Mouse (Mus musculus) embryonic facial prominence, embryonic 11.5 days (tissue): ENCODE measurements around the gene Slc35b3. TPM values are rescaled to one million over a fixed set of nuclear protein-coding genes. Genes with fewer than 3 reads are reported as not detected.

Experiments used
- ATAC-seq: fragments of 200-750 bp; cut with Nextera tagmentation; replicated peaks from 2 replicates; pipeline ENCODE4 v1.8.0; 2017; ENCODE audit warnings: low read depth; ENCODE audit not compliant: insufficient number of reproducible peaks, low FRiP score, low TSS enrichment
- DNase-seq: peaks from one replicate; pipeline ENCODE4 v3.0.0-alpha.2; 2015; ENCODE audit warnings: low spot score
- H3K27ac ChIP-seq: fragments of 300-500 bp; sonication (generic); replicated peaks from 2 replicates; pipeline ENCODE4 v1.5.1; 2014; ENCODE audit warnings: mild to moderate bottlenecking, low read depth, low read length, control low read depth
- H3K27me3 ChIP-seq: fragments of 300-500 bp; sonication (generic); 2 replicates; pipeline ENCODE4 v1.6.1; 2014; ENCODE audit warnings: mild to moderate bottlenecking, low read length, moderate library complexity, mixed read lengths; ENCODE audit not compliant: control insufficient read depth, insufficient read depth
- H3K36me3 ChIP-seq: fragments of 300-500 bp; sonication (generic); replicated peaks from 2 replicates; pipeline ENCODE4 v1.6.1; 2014; ENCODE audit warnings: low read depth, mild to moderate bottlenecking, low read length, moderate library complexity, mixed read lengths; ENCODE audit not compliant: control insufficient read depth, insufficient read depth
- H3K4me1 ChIP-seq: fragments of 300-500 bp; sonication (generic); 2 replicates; pipeline ENCODE4 v1.6.1; 2014; ENCODE audit warnings: low read length, mixed read lengths; ENCODE audit not compliant: control insufficient read depth, insufficient read depth
- H3K4me2 ChIP-seq: fragments of 300-500 bp; sonication (generic); 2 replicates; pipeline ENCODE4 v1.6.1; 2014; ENCODE audit warnings: low read depth, mild to moderate bottlenecking, control low read depth, low read length, moderate library complexity
- H3K4me3 ChIP-seq: fragments of 300-500 bp; sonication (generic); 2 replicates; pipeline ENCODE4 v1.5.1; 2014; ENCODE audit warnings: low read depth, low read length, control low read depth
- H3K9ac ChIP-seq: fragments of 300-500 bp; sonication (generic); replicated peaks from 2 replicates; pipeline ENCODE4 v1.6.1; 2014; ENCODE audit warnings: mild to moderate bottlenecking, control low read depth, low read length
- H3K9me3 ChIP-seq: fragments of 300-500 bp; sonication (generic); replicated peaks from 2 replicates; pipeline ENCODE4 v1.6.1; 2016; ENCODE audit warnings: mild to moderate bottlenecking, low read length, inconsistent platforms, mixed read lengths; ENCODE audit not compliant: control insufficient read depth
- WGBS: fragments of 180-500 bp; shearing (Covaris S2); extraction: QIAGEN DNeasy Blood & Tissue Kit; methylation state at CpG from one replicate; pipeline ENCODE4 v1.1.7; 2014; 5-methylcytosine and 5-hydroxymethylcytosine counted together
- polyA plus RNA-seq: library from polyadenylated mRNA; unstranded; fragments of >200 nt; fragmentation: Nextera tagmentation; extraction: Ambion mirVana; gene quantifications from 2 replicates; pipeline ENCODE4 v1.2.1, GENCODE M21; 2014

The Slc35b3 gene
- 30.6 and 35.1 TPM in 2 replicates for polyA plus RNA-seq

- H3K9me3 ChIP-seq = no peaks in the 10 kb centered on the region
- H3K9ac ChIP-seq = peak within 1 kb of the TSS; percentile 79
- H3K4me3 ChIP-seq = peak within 1 kb of the TSS; percentile 86
- H3K4me1 ChIP-seq = no peaks in the 10 kb centered on the region
- ATAC-seq (peak; percentile 97), DNase-seq (peak; percentile 87)
- peak within 1 kb of the TSS; percentile 42 for H3K4me2 ChIP-seq
- no peaks in the 10 kb centered on the region; the same call in 1 of the 2 replicates for H3K36me3 ChIP-seq
- 2% methylated on average over 64 of the region's 67 CpGs for WGBS
- no peaks in the 10 kb centered on the region for H3K27me3 ChIP-seq
- H3K27ac ChIP-seq = 0 out of 2 replicates have a peak within 1 kb of the TSS, but pooled peaks have one; percentile 17
Observed at GRCm38 (mm10) chr13:38960063-38961050, at the start of gene Slc35b3. Gene Slc35b3, minus strand, starts transcription at chr13:38960875.

- no peaks in the 10 kb centered on the region for H3K36me3 ChIP-seq
- no peak for ATAC-seq
- 82% methylated on average over 4 of the region's 4 CpGs for WGBS
- no peak overlapping the region for H3K4me3 ChIP-seq
- H3K4me1 ChIP-seq = no peaks in the 10 kb centered on the region
- no peak overlapping the region for H3K9ac ChIP-seq
- H3K27ac ChIP-seq = no peak overlapping the region
- DNase-seq = no peak
- H3K9me3 ChIP-seq = no peaks in the 10 kb centered on the region
- H3K4me2 ChIP-seq = no peak overlapping the region
- H3K27me3 ChIP-seq = no peaks in the 10 kb centered on the region
Observed at GRCm38 (mm10) chr13:39010280-39010679, 49.6 kb upstream of the Slc35b3 start.

GRCm38 (mm10) chr13:39003101-39003762, 42.6 kb upstream of the Slc35b3 start:
- Histone ChIP-seq H3K36me3 (no peaks in the 10 kb centered on the region), H3K27me3 (no peaks in the 10 kb centered on the region), H3K9ac (no peak overlapping the region), H3K9me3 (no peaks in the 10 kb centered on the region), H3K4me2 (no peak overlapping the region), H3K4me1 (no peaks in the 10 kb centered on the region), H3K4me3 (no peak overlapping the region), H3K27ac (no peak overlapping the region)
- DNase-seq (no peak), ATAC-seq (no peak)

- Histone ChIP-seq H3K4me1 (no peaks in the 10 kb centered on the region), H3K4me2 (no peak overlapping the region), H3K9ac (no peak overlapping the region), H3K9me3 (no peaks in the 10 kb centered on the region), H3K36me3 (no peaks in the 10 kb centered on the region), H3K27ac (no peak overlapping the region), H3K4me3 (no peak overlapping the region), H3K27me3 (no peaks in the 10 kb centered on the region)
- ATAC-seq = no peak
- DNase-seq = no peak
- WGBS = 61% methylated on average over 1 of the region's 1 CpGs
Observed at GRCm38 (mm10) chr13:39002424-39002823, 41.7 kb upstream of the Slc35b3 start.

GRCm38 (mm10) chr13:39001434-39001833, 40.8 kb upstream of the Slc35b3 start:
- DNase-seq = no peak
- H3K27ac ChIP-seq = no peak overlapping the region
- H3K36me3 ChIP-seq = no peaks in the 10 kb centered on the region
- H3K4me2 ChIP-seq = no peak overlapping the region
- no peaks in the 10 kb centered on the region for H3K27me3 ChIP-seq
- WGBS = 91% methylated on average over 11 of the region's 11 CpGs
- no peaks in the 10 kb centered on the region for H3K9me3 ChIP-seq
- no peak overlapping the region for H3K4me3 ChIP-seq
- ATAC-seq = no peak
- H3K9ac ChIP-seq = no peak overlapping the region
- H3K4me1 ChIP-seq = no peaks in the 10 kb centered on the region

- no peak overlapping the region for H3K9ac ChIP-seq
- H3K4me3 ChIP-seq = no peak overlapping the region
- 71% methylated on average over 9 of the region's 9 CpGs for WGBS
- no peaks in the 10 kb centered on the region for H3K27me3 ChIP-seq
- H3K4me1 ChIP-seq = no peaks in the 10 kb centered on the region
- H3K36me3 ChIP-seq = no peaks in the 10 kb centered on the region
- ATAC-seq = no peak
- no peaks in the 10 kb centered on the region for H3K9me3 ChIP-seq
- no peak overlapping the region for H3K4me2 ChIP-seq
- H3K27ac ChIP-seq = no peak overlapping the region
- peak; percentile 40 for DNase-seq
Observed at GRCm38 (mm10) chr13:38998958-38999357, 38.3 kb upstream of the Slc35b3 start.

GRCm38 (mm10) chr13:38992529-38992928, 31.9 kb upstream of the Slc35b3 start:
- Histone ChIP-seq H3K4me1 (no peaks in the 10 kb centered on the region), H3K4me2 (no peak overlapping the region), H3K27ac (no peak overlapping the region), H3K36me3 (no peaks in the 10 kb centered on the region), H3K9ac (no peak overlapping the region), H3K9me3 (no peaks in the 10 kb centered on the region), H3K4me3 (no peak overlapping the region), H3K27me3 (no peaks in the 10 kb centered on the region)
- DNase-seq (peak; percentile 66), ATAC-seq (no peak)
- WGBS = 32% methylated on average over 5 of the region's 5 CpGs

- Histone ChIP-seq H3K4me3 (no peak overlapping the region), H3K9me3 (no peaks in the 10 kb centered on the region), H3K27ac (no peak overlapping the region), H3K4me1 (no peaks in the 10 kb centered on the region), H3K9ac (no peak overlapping the region), H3K4me2 (no peak overlapping the region), H3K36me3 (no peaks in the 10 kb centered on the region), H3K27me3 (no peaks in the 10 kb centered on the region)
- WGBS = 79% methylated on average over 5 of the region's 5 CpGs
- ATAC-seq = no peak
- no peak for DNase-seq
Observed at GRCm38 (mm10) chr13:38983751-38984150, 23.1 kb upstream of the Slc35b3 start.
